Mouse (Mus musculus) Patski (cell line): ENCODE measurements around the gene Abhd13. TPM values are rescaled to one million over a fixed set of nuclear protein-coding genes. Genes with fewer than 3 reads are reported as not detected.

Experiments used
- ATAC-seq: fragments of 100-300 bp; one replicate; pipeline ENCODE4 v1.8.0; 2021
- CTCF ChIA-PET: fragments of 350-600 bp; sonication (Branson Sonifier 250); formaldehyde crosslinking; loops from one replicate; lab custom pipeline; 2022; ENCODE audit warnings: inconsistent platforms; lab: Charles Lee
- POLR2A ChIA-PET: fragments of 350-600 bp; sonication (Branson Sonifier 250); formaldehyde crosslinking; loops from one replicate; lab custom pipeline; 2022; ENCODE audit warnings: antibody characterized with exemption, inconsistent platforms; lab: Charles Lee
- DNase-seq: peaks from one replicate; pipeline ENCODE4 v3.0.0-alpha.2; 2011; ENCODE audit warnings: low read depth, low spot score
- H3K27me3 ChIP-seq: fragments of 371-371 bp; one replicate; pipeline ENCODE4 v1.5.1; 2021
- CTCF ChIP-seq: fragments of 100-300 bp; IDR thresholded peaks from one replicate; pipeline ENCODE4 v1.5.1; 2021
- in situ Hi-C: fragments of 300-500 bp; cut with MboI; formaldehyde crosslinking; loops from 3 replicates; pipeline ENCODE4 v1.11.1; 2018; ENCODE audit warnings: low pct_unique_long_range_greater_than_20kb, mixed read lengths
- polyA plus RNA-seq: library from polyadenylated mRNA; unstranded; gene quantifications from one replicate; pipeline ENCODE4 v1.2.3, GENCODE M21; 2021

Gene Abhd13
- polyA plus RNA-seq, 1 experiment from 2014 or later: 23.0 TPM

GRCm38 (mm10) chr8:10007660-10008028 is 30.1 kb downstream of the Abhd13 start:
- in situ Hi-C loops: no loop called here
- no peak for TF ChIP-seq CTCF
- ChIA-PET CTCF (interaction anchor here (0.8 kb wide), 1 partner anchor 27 kb away, joined by 3 read pairs; no protein-coding TSS in a partner anchor), POLR2A (no interaction called here)
- H3K27me3 ChIP-seq: no peaks in the 10 kb centered on the region
- ATAC-seq: no peak
- DNase-seq: no peak

GRCm38 (mm10) chr8:10016252-10016651 is 38.7 kb downstream of the Abhd13 start:
- DNase-seq (no peak), ATAC-seq (no peak)
- no peak for TF ChIP-seq CTCF
- CTCF ChIA-PET: no interaction called here
- H3K27me3 ChIP-seq: no peaks in the 10 kb centered on the region
- in situ Hi-C loops: no loop called here
- POLR2A ChIA-PET: no interaction called here

- DNase-seq (no peak), ATAC-seq (no peak)
- TF ChIP-seq CTCF: no peak
- in situ Hi-C loops: no loop called here
- ChIA-PET POLR2A (interaction anchor here (0.8 kb wide), 1 partner anchor 16 kb away, joined by 3 read pairs; no protein-coding TSS in a partner anchor), CTCF (interaction anchor here (1.1 kb wide), 1 partner anchor 16 kb away, joined by 3 read pairs; no protein-coding TSS in a partner anchor)
- no peaks in the 10 kb centered on the region for H3K27me3 ChIP-seq
Observed at GRCm38 (mm10) chr8:10017231-10017630, 39.7 kb downstream of the Abhd13 start.

GRCm38 (mm10) chr8:10030320-10031060 is 53.0 kb downstream of the Abhd13 start:
- DNase-seq (no peak), ATAC-seq (no peak)
- ChIA-PET CTCF (interaction anchor here (1.8 kb wide), 1 partner anchor 13 kb away, joined by 6 read pairs; no protein-coding TSS in a partner anchor), POLR2A (no interaction called here)
- in situ Hi-C loops: no loop called here
- H3K27me3 ChIP-seq: peaks cover 13% of the 10 kb centered on the region
- no peak for TF ChIP-seq CTCF

GRCm38 (mm10) chr8:10031177-10031576 is 53.7 kb downstream of the Abhd13 start:
- peaks cover 13% of the 10 kb centered on the region for H3K27me3 ChIP-seq

GRCm38 (mm10) chr8:10040866-10041265 is 63.4 kb downstream of the Abhd13 start:
- no peak for TF ChIP-seq CTCF
- H3K27me3 ChIP-seq: peaks cover 33% of the 10 kb centered on the region
- ChIA-PET POLR2A (no interaction called here), CTCF (no interaction called here)
- ATAC-seq (no peak), DNase-seq (no peak)
- in situ Hi-C loops: loop anchor here (5.0 kb wide), 1 partner anchor 261 kb away; no protein-coding TSS in a partner anchor

More at GRCm38 (mm10) chr8:10031177-10031576, 53.7 kb downstream of the Abhd13 start:
- POLR2A ChIA-PET: no interaction called here
- CTCF ChIA-PET: interaction anchor here (1.8 kb wide), 1 partner anchor 13 kb away, joined by 6 read pairs; no protein-coding TSS in a partner anchor
- no peak for DNase-seq
- ATAC-seq: no peak
- TF ChIP-seq CTCF: no peak
- in situ Hi-C loops: no loop called here

Other genes starting within 250 kb of the Abhd13 start
- gene Fam155a, start 206.5 kb upstream of the Abhd13 start, polyA plus RNA-seq: not detected
- gene Gm10217, start 113.5 kb upstream of the Abhd13 start, polyA plus RNA-seq: not detected
- 9.2 TPM for gene Lig4, start within 50 bp of the Abhd13 start, polyA plus RNA-seq
- 0.21 TPM for gene Tnfsf13b, start 28.8 kb downstream of the Abhd13 start, polyA plus RNA-seq
- 0.05 TPM for gene Myo16, start 176.2 kb downstream of the Abhd13 start, polyA plus RNA-seq